Comparison of ENCODE assay signal across 8 mouse cellular contexts in the genomic region with DNA sequence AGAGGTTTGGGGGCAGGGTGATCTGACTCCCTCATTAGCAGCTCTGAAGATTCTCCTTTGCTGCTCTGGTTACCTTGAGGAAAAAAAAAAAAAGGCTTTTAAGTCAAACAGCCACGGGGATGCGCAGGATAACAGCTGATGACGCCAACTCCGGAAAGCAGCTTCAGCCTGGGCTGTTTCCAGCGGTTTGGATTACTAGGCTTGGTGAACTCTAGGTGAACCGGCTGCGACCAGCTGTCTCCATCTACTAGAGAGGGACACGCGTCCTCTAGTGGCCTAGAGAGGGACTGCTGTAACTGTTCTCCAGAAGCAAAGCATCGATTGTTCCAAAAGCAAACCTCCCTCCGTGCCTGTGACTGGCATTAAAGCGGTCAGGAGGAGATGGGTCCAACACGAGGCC. TPM values are rescaled to one million over a fixed set of nuclear protein-coding genes. Genes with fewer than 3 reads are reported as not detected.
DNase-seq lines count a peak whose midpoint lies in the region; ATAC-seq lines count a peak whose summit lies in the region.

No protein-coding gene starts in this region.

- no peak overlapping the region for H3K4me3 ChIP-seq in intestine, embryonic 14.5 days (ENCODE audit: low read depth, low read length)

- peak overlapping the region; percentile 49 for H3K4me2 ChIP-seq in intestine, embryonic 14.5 days (ENCODE audit: low read length)

- peak; percentile 90 for DNase-seq in adipocyte (ENCODE audit: low spot score)
- peak; percentile 98 for DNase-seq in embryo, embryonic 10.5 days (ENCODE audit: low spot score)
- DNase-seq in gastrocnemius, postnatal 25 days = peak; percentile 85
- peak; percentile 96 for DNase-seq in intestine, embryonic 14.5 days (ENCODE audit: low spot score)
- peak; percentile 91 to 96 for DNase-seq in left cerebral cortex, postnatal 14 days (ENCODE audit: low spot score in 2 of 2)
- peak; percentile 94 for DNase-seq in mesoderm, embryonic 11.5 days (ENCODE audit: low read depth, low spot score)
- peak; percentile 82 for DNase-seq in right cerebral cortex, postnatal 25 days
- peak; percentile 82 to 90 for DNase-seq in urinary bladder, postnatal 36 days (ENCODE audit: low spot score in 2 of 2)

- 2% methylated on average over 13 of the region's 13 CpGs for WGBS in intestine, embryonic 14.5 days

- intact Hi-C loops in left cerebral cortex, postnatal 14 days (cut with DNase I) = no loop called here

- no peaks in the 10 kb centered on the region for H3K9me3 ChIP-seq in intestine, embryonic 14.5 days (ENCODE audit: control insufficient read depth, low read length)

- no peaks in the 10 kb centered on the region for H3K27me3 ChIP-seq in intestine, embryonic 14.5 days (replicated peaks; ENCODE audit: control insufficient read depth, insufficient read depth, low read length)

- H3K4me1 ChIP-seq in intestine, embryonic 14.5 days (replicated peaks; ENCODE audit: control insufficient read depth, insufficient read depth, low read length) = peaks cover 18% of the 10 kb centered on the region

- no peaks in the 10 kb centered on the region for H3K36me3 ChIP-seq in intestine, embryonic 14.5 days (ENCODE audit: control insufficient read depth, insufficient read depth, low read length)

- H3K9ac ChIP-seq in intestine, embryonic 14.5 days (ENCODE audit: low read length) = no peak overlapping the region; the same call in 1 of the 2 replicates

- ATAC-seq in intestine, embryonic 14.5 days (replicated peaks; ENCODE audit: low FRiP score, low TSS enrichment, low read depth) = peak; percentile 88

- H3K27ac ChIP-seq in intestine, embryonic 14.5 days (ENCODE audit: low read depth) = peak overlapping the region; percentile 78

RNA-seq across cellular contexts. Expression of gene Plekhb1, which starts 1.0 kb away (rescaled TPM):
- total RNA-seq in gastrocnemius, postnatal 25 days (2021) = 10 to 100 TPM; 27.4 to 32.8 TPM
- 16.2 and 19.1 TPM in 2 replicates for polyA plus RNA-seq in intestine, embryonic 14.5 days (2014; fragmentation: Nextera tagmentation; extraction: Ambion mirVana)
- 10 to 100 TPM; 41.6 to 54.0 TPM for total RNA-seq in left cerebral cortex, postnatal 14 days (2021)

RNA-seq across cellular contexts. Expression of gene Fam168a, which starts 43.2 kb away (rescaled TPM):
- total RNA-seq in gastrocnemius, postnatal 25 days (2021) = 10 to 100 TPM; 33.5 to 35.7 TPM
- polyA plus RNA-seq in intestine, embryonic 14.5 days (2014; fragmentation: Nextera tagmentation; extraction: Ambion mirVana) = 42.9 and 46.1 TPM in 2 replicates
- 100 to 1,000 TPM; 299 to 305 TPM for total RNA-seq in left cerebral cortex, postnatal 14 days (2021)

RNA-seq across cellular contexts. Expression of gene Mrpl48, which starts 55.1 kb away (rescaled TPM):
- 10 to 100 TPM; 57.9 to 58.4 TPM for total RNA-seq in gastrocnemius, postnatal 25 days (2021)
- 89.4 and 94.6 TPM in 2 replicates for polyA plus RNA-seq in intestine, embryonic 14.5 days (2014; fragmentation: Nextera tagmentation; extraction: Ambion mirVana)
- total RNA-seq in left cerebral cortex, postnatal 14 days (2021) = 10 to 100 TPM; 54.5 to 55.7 TPM

RNA-seq across cellular contexts. Expression of gene Rab6a, which starts 56.0 kb away (rescaled TPM):
- total RNA-seq in gastrocnemius, postnatal 25 days (2021) = 10 to 100 TPM; 52.0 to 52.7 TPM
- 118 and 121 TPM in 2 replicates for polyA plus RNA-seq in intestine, embryonic 14.5 days (2014; fragmentation: Nextera tagmentation; extraction: Ambion mirVana)
- 100 to 1,000 TPM; 389 to 396 TPM for total RNA-seq in left cerebral cortex, postnatal 14 days (2021)

Comparison
In these comparisons a context has a peak if more than half of its experiments do, and no peak if none do; other contexts are left out.
1. RNA of gene Fam168a, which starts 43.2 kb away (total RNA-seq): 299 to 305 TPM in left cerebral cortex, postnatal 14 days; 33.5 to 35.7 TPM in gastrocnemius, postnatal 25 days; every median in the first group is over 4 times any median in the second.
2. Peak in every context shown above with its lines, with median percentiles within 50 percentile points of each other: DNase-seq.